Mouse (Mus musculus) right cerebral cortex, adult 2 months (tissue): Measurements from ENCODE around the gene Mlxip.

Source experiments
- DNase-seq, 2 experiments: peaks; one replicate each; pipeline ENCODE4 v3.0.0; 2021 to 2022; ENCODE audit warnings: low spot score in 2 of 2

The Mlxip gene

GRCm38 (mm10) chr5:123432305-123432874 is 37.8 kb downstream of the Mlxip start:
- no peak for DNase-seq

GRCm38 (mm10) chr5:123436071-123436779 is 41.6 kb downstream of the Mlxip start:
- no peak for DNase-seq

GRCm38 (mm10) chr5:123436780-123437175 is 42.2 kb downstream of the Mlxip start:
- peak; percentile 67 to 78 for DNase-seq

- no peak for DNase-seq
These were observed 43.8 kb downstream of the Mlxip start for GRCm38 (mm10) chr5:123438381-123438780.

- no peak for DNase-seq
These were observed 44.7 kb downstream of the Mlxip start for GRCm38 (mm10) chr5:123439312-123439711.

GRCm38 (mm10) chr5:123439941-123440340 is 45.3 kb downstream of the Mlxip start:
- peak in 1 of 2 experiments; percentile 26 for DNase-seq

GRCm38 (mm10) chr5:123440664-123441063 is 46.1 kb downstream of the Mlxip start:
- DNase-seq = peak in 1 of 2 experiments; percentile 31

- no peak for DNase-seq
These were observed 47.7 kb downstream of the Mlxip start for GRCm38 (mm10) chr5:123442283-123442682.

GRCm38 (mm10) chr5:123444069-123444468 is 49.5 kb downstream of the Mlxip start:
- DNase-seq = peak; percentile 80 to 81

- DNase-seq = no peak
These were observed 50.3 kb downstream of the Mlxip start for GRCm38 (mm10) chr5:123444849-123445334.

- DNase-seq = no peak
These were observed 57.3 kb downstream of the Mlxip start for GRCm38 (mm10) chr5:123451886-123452285.

- DNase-seq = no peak
These were observed 66.8 kb downstream of the Mlxip start for GRCm38 (mm10) chr5:123461420-123461819.

GRCm38 (mm10) chr5:123464638-123465037 is 70.0 kb downstream of the Mlxip start:
- no peak for DNase-seq

- DNase-seq = no peak
These were observed 76.3 kb downstream of the Mlxip start for GRCm38 (mm10) chr5:123470784-123471400.

GRCm38 (mm10) chr5:123473817-123474216 is 79.2 kb downstream of the Mlxip start:
- DNase-seq = no peak

GRCm38 (mm10) chr5:123487659-123488395 is 93.2 kb downstream of the Mlxip start:
- no peak for DNase-seq

GRCm38 (mm10) chr5:123489112-123489785 is 94.7 kb downstream of the Mlxip start, which contains the start of the genes Lrrc43 and Il31:
TSS of gene Lrrc43 (plus strand) at chr5:123489305.
TSS of gene Il31 (minus strand) at chr5:123489489.
- DNase-seq = peak in 1 of 2 experiments; percentile 22

- DNase-seq = no peak
These were observed 95.3 kb downstream of the Mlxip start for GRCm38 (mm10) chr5:123489935-123490334.

GRCm38 (mm10) chr5:123499717-123500116 is 105.1 kb downstream of the Mlxip start:
- DNase-seq = peak; percentile 61 to 74

- DNase-seq = no peak
These were observed 107.4 kb downstream of the Mlxip start for GRCm38 (mm10) chr5:123501973-123502372.
